Mouse (Mus musculus): ENCODE measurements around the gene Kntc1.

Kntc1 gene

DNA sequence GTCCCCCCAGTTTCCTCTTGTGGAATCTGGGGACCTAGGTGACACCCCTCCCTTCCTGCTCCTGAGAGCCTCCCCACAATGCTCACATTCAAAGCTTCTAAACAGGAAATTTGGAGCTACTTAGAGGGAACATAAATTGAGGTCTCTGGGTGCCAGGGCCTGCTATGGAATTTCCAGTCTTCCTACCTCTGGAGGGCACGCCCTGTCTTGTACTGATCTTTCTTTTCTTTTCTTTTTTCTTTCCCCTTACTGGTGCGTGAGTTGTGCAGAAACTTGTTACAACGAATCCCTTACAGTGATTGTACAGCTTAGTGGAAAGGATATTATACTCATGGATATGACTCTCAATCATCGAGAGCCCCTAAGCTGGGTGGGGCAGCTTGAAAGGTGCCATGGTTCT lies 120.1 kb downstream of the Kntc1 start:
- no peak for DNase-seq

Measured in thymus, postnatal 14 days (tissue).